Mouse (Mus musculus) neural tube, embryonic 12.5 days (tissue): ENCODE results near the gene Vpreb3. TPM values are rescaled to one million over a fixed set of nuclear protein-coding genes. Genes with fewer than 3 reads are reported as not detected.

Source experiments
- ATAC-seq: fragments of 200-750 bp; cut with Nextera tagmentation; 2 replicates; pipeline ENCODE4 v1.8.0; 2017; ENCODE audit warnings: low read depth, mild to moderate bottlenecking, moderate TSS enrichment, moderate library complexity; ENCODE audit not compliant: low FRiP score
- H3K27ac ChIP-seq: fragments of 300-500 bp; sonication (generic); 2 replicates; pipeline ENCODE4 v1.5.1; 2016
- H3K27me3 ChIP-seq: fragments of 300-500 bp; sonication (generic); replicated peaks from 2 replicates; pipeline ENCODE4 v1.6.1; 2016; ENCODE audit warnings: mild to moderate bottlenecking
- H3K36me3 ChIP-seq: fragments of 300-500 bp; sonication (generic); 2 replicates; pipeline ENCODE4 v1.6.1; 2016; ENCODE audit warnings: mild to moderate bottlenecking
- H3K4me1 ChIP-seq: fragments of 300-500 bp; sonication (generic); 2 replicates; pipeline ENCODE4 v1.6.1; 2016
- H3K4me2 ChIP-seq: fragments of 300-500 bp; sonication (generic); replicated peaks from 2 replicates; pipeline ENCODE4 v1.6.1; 2016; ENCODE audit warnings: mild to moderate bottlenecking
- H3K4me3 ChIP-seq: fragments of 300-500 bp; sonication (generic); 2 replicates; pipeline ENCODE4 v1.5.1; 2016
- H3K9ac ChIP-seq: fragments of 300-500 bp; sonication (generic); 2 replicates; pipeline ENCODE4 v1.6.1; 2016; ENCODE audit warnings: mild to moderate bottlenecking
- H3K9me3 ChIP-seq: fragments of 300-500 bp; sonication (generic); 2 replicates; pipeline ENCODE4 v1.6.1; 2016; ENCODE audit warnings: mild to moderate bottlenecking
- WGBS: fragments of 180-500 bp; shearing (Covaris S2); methylation state at CpG from one replicate; pipeline ENCODE4 v1.1.7; 2016; 5-methylcytosine and 5-hydroxymethylcytosine counted together
- polyA plus RNA-seq: library from polyadenylated mRNA; unstranded; fragments of >200 nt; fragmentation: Nextera tagmentation; extraction: Ambion mirVana; gene quantifications from 2 replicates; pipeline ENCODE4 v1.2.1, GENCODE M21; 2016

Vpreb3 gene
- 0.44 and 0.46 TPM in 2 replicates for polyA plus RNA-seq

- 83% methylated on average over 15 of the region's 15 CpGs for WGBS
- Histone ChIP-seq H3K9me3 (no peaks in the 10 kb centered on the region), H3K27me3 (0 out of 2 replicates have a peak, but pooled peaks cover 4% of the 10 kb centered on the region), H3K4me2 (no peak within 1 kb of the TSS), H3K4me1 (peaks cover 25% of the 10 kb centered on the region; the same call in 1 of the 2 replicates), H3K27ac (no peak within 1 kb of the TSS), H3K36me3 (no peaks in the 10 kb centered on the region), H3K4me3 (no peak within 1 kb of the TSS), H3K9ac (no peak within 1 kb of the TSS)
- no peak for ATAC-seq
Observed at GRCm38 (mm10) chr10:75942736-75943477, at the start of gene Vpreb3. Gene Vpreb3, plus strand, starts transcription at chr10:75943057.

- H3K27me3 ChIP-seq = no peaks in the 10 kb centered on the region
- H3K9ac ChIP-seq = peak within 1 kb of the TSS; percentile 49
- H3K4me2 ChIP-seq = peak within 1 kb of the TSS; percentile 89
- H3K36me3 ChIP-seq = peaks cover 34% of the 10 kb centered on the region
- H3K4me3 ChIP-seq = peak within 1 kb of the TSS; percentile 37
- H3K9me3 ChIP-seq = no peaks in the 10 kb centered on the region
- 1% methylated on average over 51 of the region's 51 CpGs for WGBS
- peak; percentile 99 for ATAC-seq
- no peak within 1 kb of the TSS for H3K27ac ChIP-seq
- H3K4me1 ChIP-seq = peaks cover 12% of the 10 kb centered on the region
Observed at GRCm38 (mm10) chr10:75893089-75893750, 49.6 kb upstream of the Vpreb3 start, which contains the start of gene Derl3. Gene Derl3, plus strand, starts transcription at chr10:75893413.

GRCm38 (mm10) chr10:75894601-75895000, 48.3 kb upstream of the Vpreb3 start:
- Histone ChIP-seq H3K27me3 (no peaks in the 10 kb centered on the region), H3K36me3 (peaks cover 48% of the 10 kb centered on the region), H3K4me1 (peaks cover 13% of the 10 kb centered on the region), H3K27ac (no peak overlapping the region), H3K4me3 (no peak overlapping the region), H3K9ac (no peak overlapping the region), H3K4me2 (no peak overlapping the region), H3K9me3 (no peaks in the 10 kb centered on the region)
- ATAC-seq = no peak
- 81% methylated on average over 6 of the region's 6 CpGs for WGBS

- Histone ChIP-seq H3K9me3 (no peaks in the 10 kb centered on the region), H3K27me3 (no peaks in the 10 kb centered on the region), H3K4me1 (peaks cover 13% of the 10 kb centered on the region), H3K36me3 (peaks cover 58% of the 10 kb centered on the region), H3K27ac (no peak overlapping the region), H3K9ac (no peak overlapping the region), H3K4me3 (no peak overlapping the region), H3K4me2 (no peak overlapping the region)
- no peak for ATAC-seq
- 93% methylated on average over 5 of the region's 5 CpGs for WGBS
Observed at GRCm38 (mm10) chr10:75895730-75896129, 47.1 kb upstream of the Vpreb3 start.

GRCm38 (mm10) chr10:75896208-75896607, 46.6 kb upstream of the Vpreb3 start:
- no peaks in the 10 kb centered on the region for H3K9me3 ChIP-seq
- H3K27ac ChIP-seq = no peak overlapping the region; the same call in 1 of the 2 replicates
- no peak overlapping the region for H3K4me3 ChIP-seq
- no peaks in the 10 kb centered on the region for H3K27me3 ChIP-seq
- H3K9ac ChIP-seq = no peak overlapping the region
- ATAC-seq = no peak
- H3K4me2 ChIP-seq = no peak overlapping the region
- peaks cover 61% of the 10 kb centered on the region for H3K36me3 ChIP-seq
- peaks cover 13% of the 10 kb centered on the region for H3K4me1 ChIP-seq
- WGBS = 90% methylated on average over 1 of the region's 1 CpGs

GRCm38 (mm10) chr10:75897373-75897772, 45.5 kb upstream of the Vpreb3 start:
- 46% methylated on average over 6 of the region's 6 CpGs for WGBS
- H3K27ac ChIP-seq = no peak overlapping the region
- no peaks in the 10 kb centered on the region for H3K27me3 ChIP-seq
- ATAC-seq = no peak
- no peak overlapping the region for H3K9ac ChIP-seq
- H3K36me3 ChIP-seq = peaks cover 72% of the 10 kb centered on the region
- H3K4me1 ChIP-seq = peaks cover 13% of the 10 kb centered on the region
- H3K4me2 ChIP-seq = no peak overlapping the region
- H3K4me3 ChIP-seq = no peak overlapping the region
- no peaks in the 10 kb centered on the region for H3K9me3 ChIP-seq

GRCm38 (mm10) chr10:75898039-75898564, 44.8 kb upstream of the Vpreb3 start:
- H3K4me3 ChIP-seq = no peak overlapping the region
- no peak for ATAC-seq
- no peaks in the 10 kb centered on the region for H3K27me3 ChIP-seq
- WGBS = 78% methylated on average over 6 of the region's 6 CpGs
- peaks cover 13% of the 10 kb centered on the region for H3K4me1 ChIP-seq
- H3K36me3 ChIP-seq = peaks cover 80% of the 10 kb centered on the region
- H3K27ac ChIP-seq = no peak overlapping the region
- H3K9me3 ChIP-seq = no peaks in the 10 kb centered on the region
- no peak overlapping the region for H3K9ac ChIP-seq
- H3K4me2 ChIP-seq = no peak overlapping the region

GRCm38 (mm10) chr10:75898846-75899245, 44.0 kb upstream of the Vpreb3 start:
- Histone ChIP-seq H3K9ac (no peak overlapping the region), H3K4me1 (peaks cover 6% of the 10 kb centered on the region; the same call in 1 of the 2 replicates), H3K4me2 (no peak overlapping the region), H3K36me3 (peaks cover 87% of the 10 kb centered on the region), H3K9me3 (no peaks in the 10 kb centered on the region), H3K4me3 (no peak overlapping the region), H3K27ac (no peak overlapping the region), H3K27me3 (no peaks in the 10 kb centered on the region)
- ATAC-seq = no peak
- 76% methylated on average over 3 of the region's 3 CpGs for WGBS

- H3K4me2 ChIP-seq = no peak overlapping the region
- no peaks in the 10 kb centered on the region for H3K4me1 ChIP-seq
- no peaks in the 10 kb centered on the region for H3K9me3 ChIP-seq
- peaks cover 90% of the 10 kb centered on the region for H3K36me3 ChIP-seq
- H3K9ac ChIP-seq = no peak overlapping the region
- no peak for ATAC-seq
- H3K27ac ChIP-seq = no peak overlapping the region
- WGBS = 91% methylated on average over 5 of the region's 5 CpGs
- no peaks in the 10 kb centered on the region for H3K27me3 ChIP-seq
- H3K4me3 ChIP-seq = no peak overlapping the region
Observed at GRCm38 (mm10) chr10:75904391-75904790, 38.5 kb upstream of the Vpreb3 start.

- H3K27ac ChIP-seq = no peak overlapping the region
- no peak overlapping the region for H3K9ac ChIP-seq
- WGBS = 97% methylated on average over 4 of the region's 4 CpGs
- H3K4me1 ChIP-seq = no peaks in the 10 kb centered on the region
- no peak overlapping the region for H3K4me3 ChIP-seq
- H3K4me2 ChIP-seq = no peak overlapping the region
- no peaks in the 10 kb centered on the region for H3K27me3 ChIP-seq
- ATAC-seq = no peak
- H3K36me3 ChIP-seq = peaks cover 92% of the 10 kb centered on the region
- H3K9me3 ChIP-seq = no peaks in the 10 kb centered on the region
Observed at GRCm38 (mm10) chr10:75906882-75907281, 36.0 kb upstream of the Vpreb3 start.

- Histone ChIP-seq H3K9ac (no peak overlapping the region), H3K4me2 (no peak overlapping the region), H3K4me1 (no peaks in the 10 kb centered on the region), H3K9me3 (no peaks in the 10 kb centered on the region), H3K27ac (no peak overlapping the region), H3K36me3 (peaks cover 81% of the 10 kb centered on the region), H3K4me3 (no peak overlapping the region), H3K27me3 (no peaks in the 10 kb centered on the region)
- 88% methylated on average over 2 of the region's 2 CpGs for WGBS
- no peak for ATAC-seq
Observed at GRCm38 (mm10) chr10:75910698-75911097, 32.2 kb upstream of the Vpreb3 start.

- no peak overlapping the region for H3K4me3 ChIP-seq
- WGBS = 78% methylated on average over 6 of the region's 6 CpGs
- H3K36me3 ChIP-seq = peaks cover 69% of the 10 kb centered on the region
- peaks cover 4% of the 10 kb centered on the region; the same call in 1 of the 2 replicates for H3K4me1 ChIP-seq
- no peaks in the 10 kb centered on the region for H3K27me3 ChIP-seq
- no peak overlapping the region for H3K27ac ChIP-seq
- no peak overlapping the region for H3K4me2 ChIP-seq
- no peaks in the 10 kb centered on the region for H3K9me3 ChIP-seq
- no peak for ATAC-seq
- no peak overlapping the region for H3K9ac ChIP-seq
Observed at GRCm38 (mm10) chr10:75913013-75913589, 29.8 kb upstream of the Vpreb3 start.
